Mouse (Mus musculus) testis, adult 2 months (tissue): ENCODE results near the gene Cpsf4l. TPM values are rescaled to one million over a fixed set of nuclear protein-coding genes. Genes with fewer than 3 reads are reported as not detected.

Experiments
- H3K27ac ChIP-seq: fragments of 200-500 bp; 2 replicates; pipeline ENCODE4 v1.5.1; 2012; ENCODE audit warnings: low read depth, low read length; ENCODE audit not compliant: control insufficient read depth, insufficient read depth
- H3K27me3 ChIP-seq: fragments of 200-500 bp; 2 replicates; pipeline ENCODE4 v1.6.1; 2012; ENCODE audit warnings: mild to moderate bottlenecking, low read length, moderate library complexity; ENCODE audit not compliant: control insufficient read depth, insufficient read depth
- H3K36me3 ChIP-seq: fragments of 200-500 bp; 2 replicates; pipeline ENCODE4 v1.6.1; 2012; ENCODE audit warnings: mild to moderate bottlenecking, low read length; ENCODE audit not compliant: control insufficient read depth, insufficient read depth
- H3K4me1 ChIP-seq: fragments of 200-500 bp; 2 replicates; pipeline ENCODE4 v1.6.1; 2012; ENCODE audit warnings: low read length; ENCODE audit not compliant: control insufficient read depth, insufficient read depth
- H3K4me3 ChIP-seq: fragments of 200-500 bp; 2 replicates; pipeline ENCODE4 v1.5.1; 2012; ENCODE audit warnings: low read depth, mild to moderate bottlenecking, low read length, moderate library complexity, mixed read lengths; ENCODE audit not compliant: control insufficient read depth
- CTCF ChIP-seq: fragments of 200-500 bp; IDR thresholded peaks from 2 replicates; pipeline ENCODE4 v1.5.1; 2012; ENCODE audit warnings: low read depth, mild to moderate bottlenecking, inconsistent platforms, low read length, moderate library complexity; ENCODE audit not compliant: control insufficient read depth, insufficient read depth, insufficient replicate concordance
- POLR2A ChIP-seq: fragments of 200-500 bp; IDR thresholded peaks from 2 replicates; pipeline ENCODE4 v1.6.1; 2012; ENCODE audit warnings: low read depth, mild to moderate bottlenecking, inconsistent platforms, low read length, moderate library complexity; ENCODE audit not compliant: control insufficient read depth
- polyA plus RNA-seq: library from polyadenylated mRNA; depleted of rRNA; stranded (reverse); fragments of >200 nt; gene quantifications from 2 replicates; pipeline ENCODE4 v1.2.3, GENCODE M21; 2012

Gene Cpsf4l
- polyA plus RNA-seq, 1 experiment: 80.7 TPM

GRCm38 (mm10) chr11:113733631-113734364 lies 24.0 kb upstream of the Cpsf4l start:
- no peaks in the 10 kb centered on the region for H3K27me3 ChIP-seq
- no peak overlapping the region for H3K4me3 ChIP-seq
- peaks cover 3% of the 10 kb centered on the region; the same call in 1 of the 2 replicates for H3K36me3 ChIP-seq
- no peak for TF ChIP-seq POLR2A
- no peak for TF ChIP-seq CTCF
- peaks cover 29% of the 10 kb centered on the region for H3K4me1 ChIP-seq
- no peak overlapping the region for H3K27ac ChIP-seq

DNA sequence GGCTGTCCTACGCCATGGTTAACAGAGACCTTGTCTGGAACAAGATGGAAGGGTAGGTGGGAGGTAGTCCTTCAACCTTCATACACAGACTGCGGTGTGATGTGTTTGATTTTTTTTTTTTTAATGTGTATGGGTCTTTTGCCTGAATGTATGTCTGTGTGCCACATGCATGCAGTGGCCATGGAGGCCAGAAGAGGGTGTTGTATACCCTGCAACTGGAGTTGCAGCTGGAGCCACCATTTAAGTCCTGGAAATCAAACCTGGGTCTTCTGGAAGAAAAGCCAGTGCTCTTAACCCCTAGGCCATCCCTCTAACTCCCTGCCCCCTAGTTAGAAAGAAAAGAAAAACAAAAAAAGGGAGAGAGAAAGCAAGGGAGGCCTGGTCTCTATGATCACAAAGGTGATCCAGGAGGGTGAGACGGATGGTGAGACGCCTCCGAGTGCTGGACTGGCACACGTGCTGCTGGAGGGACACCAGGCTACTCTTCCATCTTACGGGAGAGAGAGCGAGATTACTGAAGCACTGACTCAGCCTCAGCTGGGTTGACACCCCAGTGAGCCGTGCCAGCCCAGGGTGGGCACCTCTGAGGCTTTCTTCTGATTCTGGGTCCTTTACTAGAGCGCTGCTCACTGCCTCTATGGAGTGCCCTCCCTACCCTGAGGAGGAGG lies 22.3 kb upstream of the Cpsf4l start:
- H3K4me1 ChIP-seq: peaks cover 30% of the 10 kb centered on the region
- no peaks in the 10 kb centered on the region for H3K27me3 ChIP-seq
- TF ChIP-seq CTCF (no peak), POLR2A (no peak)
- peaks cover 2% of the 10 kb centered on the region for H3K36me3 ChIP-seq
- no peak overlapping the region for H3K27ac ChIP-seq
- H3K4me3 ChIP-seq: no peak overlapping the region

DNA sequence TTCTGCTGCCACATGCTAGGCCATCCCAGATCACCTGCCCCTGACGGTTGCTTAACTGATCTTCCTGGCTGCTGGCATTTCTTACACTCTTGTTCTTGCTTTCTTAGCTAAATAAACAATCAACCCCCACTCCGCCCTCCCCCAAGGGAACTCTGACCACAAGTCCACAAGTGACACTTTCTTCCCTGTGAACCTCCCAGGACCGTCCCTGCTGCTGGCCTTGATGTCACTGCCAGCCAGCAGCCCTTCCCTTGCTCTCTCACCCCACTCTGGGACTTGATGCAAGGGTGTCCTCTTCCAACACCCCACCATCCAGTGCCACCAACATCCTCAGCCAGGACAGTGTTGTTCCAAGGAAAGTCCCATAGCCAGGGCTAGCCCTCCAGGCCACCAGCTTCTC lies 21.1 kb upstream of the Cpsf4l start:
- H3K27ac ChIP-seq: no peak overlapping the region
- H3K36me3 ChIP-seq: peaks cover 2% of the 10 kb centered on the region
- no peak overlapping the region for H3K4me3 ChIP-seq
- H3K4me1 ChIP-seq: peaks cover 30% of the 10 kb centered on the region
- TF ChIP-seq CTCF (no peak), POLR2A (no peak)
- H3K27me3 ChIP-seq: no peaks in the 10 kb centered on the region

GRCm38 (mm10) chr11:113729917-113730316 lies 20.1 kb upstream of the Cpsf4l start:
- Histone ChIP-seq H3K36me3 (peaks cover 2% of the 10 kb centered on the region), H3K4me1 (peaks cover 27% of the 10 kb centered on the region), H3K4me3 (no peak overlapping the region), H3K27me3 (no peaks in the 10 kb centered on the region), H3K27ac (peak overlapping the region; percentile 65)
- TF ChIP-seq CTCF (no peak), POLR2A (no peak)

GRCm38 (mm10) chr11:113729239-113729638 lies 19.4 kb upstream of the Cpsf4l start:
- H3K4me1 ChIP-seq: peaks cover 24% of the 10 kb centered on the region

GRCm38 (mm10) chr11:113727992-113728391 lies 18.2 kb upstream of the Cpsf4l start:
- Histone ChIP-seq H3K27me3 (no peaks in the 10 kb centered on the region), H3K4me3 (no peak overlapping the region), H3K36me3 (peaks cover 2% of the 10 kb centered on the region), H3K27ac (no peak overlapping the region), H3K4me1 (peaks cover 22% of the 10 kb centered on the region)
- TF ChIP-seq CTCF (no peak), POLR2A (0 out of 2 replicates have a peak, but pooled peaks have one; percentile 20)

More at GRCm38 (mm10) chr11:113729239-113729638, 19.4 kb upstream of the Cpsf4l start:
- H3K4me3 ChIP-seq: no peak overlapping the region
- TF ChIP-seq CTCF (no peak), POLR2A (no peak)
- peaks cover 2% of the 10 kb centered on the region for H3K36me3 ChIP-seq
- H3K27ac ChIP-seq: peak overlapping the region; percentile 55; the same call in 1 of the 2 replicates
- H3K27me3 ChIP-seq: no peaks in the 10 kb centered on the region

DNA sequence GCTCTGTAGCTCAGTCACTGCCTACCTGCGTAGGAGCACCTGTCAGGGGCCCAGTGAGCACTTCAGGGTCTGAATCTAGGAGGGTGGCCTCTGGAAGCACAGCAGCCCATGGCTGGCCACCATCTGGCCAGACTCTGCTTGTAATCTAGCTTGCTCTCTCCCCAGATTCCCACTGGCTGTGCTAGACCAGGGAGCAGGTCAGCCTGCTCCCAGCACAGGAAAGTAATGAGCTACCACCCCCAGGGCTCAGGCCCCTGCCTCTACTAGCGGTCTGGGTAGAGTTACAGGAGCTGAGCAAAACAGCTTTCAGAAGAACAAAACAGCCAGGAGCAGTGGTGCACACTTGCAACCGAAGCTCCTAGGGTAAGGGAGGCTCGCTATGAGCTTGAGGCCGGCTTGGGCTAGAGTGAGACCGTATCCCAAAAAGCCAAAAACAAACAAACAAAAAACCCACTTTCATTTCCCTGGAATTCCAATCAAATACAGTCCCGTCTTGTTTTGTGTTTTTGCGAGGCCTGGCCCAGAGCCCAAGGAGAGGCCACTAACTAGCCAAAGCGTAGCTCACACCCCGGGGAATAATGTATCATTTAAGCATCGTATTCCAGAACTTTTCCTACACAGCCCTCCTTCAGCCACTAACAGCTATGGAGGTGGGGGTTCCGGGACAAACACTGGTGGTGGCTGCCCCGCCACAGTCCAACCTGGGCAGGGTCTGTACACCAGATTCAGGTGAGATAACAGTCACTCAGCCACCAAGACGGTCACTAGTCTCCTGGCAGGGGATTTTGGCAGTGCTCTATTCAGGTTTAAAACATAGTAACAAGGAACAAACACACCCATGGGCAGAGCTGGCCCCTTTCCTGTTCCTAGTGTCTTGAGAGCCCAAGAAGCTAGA lies 17.4 kb upstream of the Cpsf4l start:
- Histone ChIP-seq H3K27ac (no peak overlapping the region), H3K36me3 (peaks cover 2% of the 10 kb centered on the region), H3K4me1 (peaks cover 22% of the 10 kb centered on the region), H3K4me3 (no peak overlapping the region), H3K27me3 (no peaks in the 10 kb centered on the region)
- TF ChIP-seq POLR2A (no peak), CTCF (no peak)
